Mouse (Mus musculus) fat pad, adult 2 months (tissue): ENCODE results near the gene Trip6.

Experiments used
- DNase-seq: peaks from one replicate; pipeline ENCODE4 v3.0.0-alpha.2; 2011; ENCODE audit warnings: low read depth, low spot score; ENCODE audit errors: extremely low read depth

The Trip6 gene

DNA sequence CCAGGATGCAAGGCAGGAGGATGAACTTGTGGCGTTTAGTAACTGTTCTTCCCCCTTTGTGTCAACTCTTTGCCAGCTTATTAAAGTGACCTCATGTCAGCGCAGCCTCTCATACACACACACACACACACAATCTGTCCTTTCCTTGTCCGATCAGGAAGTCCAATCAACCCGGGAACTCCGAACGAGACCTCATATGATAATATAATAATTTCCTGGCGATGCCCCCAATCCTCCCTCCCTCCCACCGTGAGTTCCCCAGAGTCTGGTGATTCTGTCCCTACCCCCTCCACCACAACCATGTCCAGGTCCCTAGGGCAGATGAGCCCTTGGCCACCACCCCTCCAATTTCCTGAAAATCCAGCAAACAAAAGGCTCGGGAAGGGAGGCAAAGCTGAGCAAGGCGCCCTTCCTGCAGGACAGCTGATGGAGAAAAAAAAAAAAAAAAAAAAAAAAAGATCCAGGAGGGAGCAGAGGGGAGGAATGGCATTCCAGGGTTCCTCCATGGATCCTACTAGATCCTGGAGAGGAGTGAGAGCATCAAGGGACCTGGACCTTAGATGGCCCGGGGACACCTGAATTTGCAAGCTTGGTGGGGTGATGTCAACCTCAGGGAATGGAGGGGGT lies 24.6 kb upstream of the Trip6 start:
- no peak for DNase-seq

DNA sequence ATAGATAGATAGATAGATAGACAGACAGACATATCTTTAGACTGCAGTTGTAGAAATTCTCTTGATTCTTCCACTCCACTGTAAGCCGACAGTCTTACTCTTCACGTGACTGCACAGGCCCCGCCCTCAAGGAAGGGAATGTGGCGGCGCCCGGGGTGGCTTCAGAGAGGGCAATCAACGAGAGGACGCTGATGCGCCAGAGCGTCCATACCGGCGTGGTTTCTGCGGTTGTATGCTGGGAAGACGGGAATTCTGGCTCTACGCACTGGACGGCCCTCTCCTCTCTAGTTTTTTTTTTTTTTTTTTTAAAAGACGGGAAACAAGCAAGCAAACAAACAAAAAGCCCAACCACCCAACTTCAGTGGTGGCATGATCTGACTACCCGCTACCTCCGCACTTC lies 24.1 kb upstream of the Trip6 start:
- no peak for DNase-seq

DNA sequence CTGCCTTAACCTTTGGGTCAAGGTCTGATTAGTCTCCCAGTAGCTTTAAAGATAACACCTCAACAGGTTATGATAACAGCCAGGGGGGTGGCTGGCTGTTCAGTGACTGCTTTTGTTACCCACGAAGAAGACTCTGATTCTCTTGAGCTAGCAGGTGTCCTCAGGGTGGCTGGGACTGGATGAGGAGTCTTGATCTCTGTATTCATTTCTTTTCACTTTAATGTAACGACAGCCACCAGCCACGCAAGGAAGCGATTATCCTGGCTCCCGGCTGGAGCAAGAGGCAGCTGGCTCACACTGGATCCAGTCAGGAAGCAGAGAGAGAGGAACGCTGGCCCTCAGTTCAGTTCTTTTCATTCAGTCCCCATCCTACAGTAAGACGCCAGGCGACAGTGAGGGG lies 23.0 kb upstream of the Trip6 start:
- DNase-seq: no peak

DNA sequence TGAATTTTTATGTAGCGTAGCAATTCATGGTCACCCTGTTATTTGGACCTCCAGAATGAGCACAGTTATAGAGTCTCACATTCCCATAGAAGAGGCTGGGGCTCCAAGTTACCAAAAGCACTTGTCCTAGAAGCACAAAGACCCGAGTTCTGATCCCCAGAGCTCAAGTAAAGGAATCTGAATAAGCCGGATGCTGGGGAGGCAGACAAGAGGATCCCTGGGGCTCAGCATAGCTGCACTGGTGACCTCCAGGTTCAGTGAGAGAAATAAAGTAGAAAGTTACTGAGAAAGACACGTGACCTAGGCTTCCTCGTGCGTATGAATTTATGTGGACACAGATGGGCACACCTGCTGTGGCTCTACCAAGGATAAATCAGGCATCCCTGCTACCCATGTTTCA lies 20.9 kb upstream of the Trip6 start:
- DNase-seq: no peak

DNA sequence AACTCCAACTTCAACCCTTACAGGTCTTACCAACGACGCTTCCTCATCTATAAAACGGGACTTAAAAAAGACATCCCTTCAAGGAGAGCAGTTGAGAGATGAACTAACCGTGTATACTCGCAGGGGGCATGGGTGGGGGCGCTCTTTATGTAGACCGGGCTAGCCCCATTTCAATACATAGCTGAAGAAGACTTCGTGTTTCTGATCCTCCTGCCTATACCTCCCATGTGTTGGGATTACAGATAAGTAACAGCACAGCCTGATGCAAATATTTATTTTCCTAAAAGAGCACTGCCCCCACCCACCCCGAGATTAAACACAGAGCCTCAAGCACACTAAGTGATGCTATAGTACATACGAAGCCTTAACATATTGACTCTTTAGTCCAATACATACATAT lies 20.1 kb upstream of the Trip6 start:
- no peak for DNase-seq

DNA sequence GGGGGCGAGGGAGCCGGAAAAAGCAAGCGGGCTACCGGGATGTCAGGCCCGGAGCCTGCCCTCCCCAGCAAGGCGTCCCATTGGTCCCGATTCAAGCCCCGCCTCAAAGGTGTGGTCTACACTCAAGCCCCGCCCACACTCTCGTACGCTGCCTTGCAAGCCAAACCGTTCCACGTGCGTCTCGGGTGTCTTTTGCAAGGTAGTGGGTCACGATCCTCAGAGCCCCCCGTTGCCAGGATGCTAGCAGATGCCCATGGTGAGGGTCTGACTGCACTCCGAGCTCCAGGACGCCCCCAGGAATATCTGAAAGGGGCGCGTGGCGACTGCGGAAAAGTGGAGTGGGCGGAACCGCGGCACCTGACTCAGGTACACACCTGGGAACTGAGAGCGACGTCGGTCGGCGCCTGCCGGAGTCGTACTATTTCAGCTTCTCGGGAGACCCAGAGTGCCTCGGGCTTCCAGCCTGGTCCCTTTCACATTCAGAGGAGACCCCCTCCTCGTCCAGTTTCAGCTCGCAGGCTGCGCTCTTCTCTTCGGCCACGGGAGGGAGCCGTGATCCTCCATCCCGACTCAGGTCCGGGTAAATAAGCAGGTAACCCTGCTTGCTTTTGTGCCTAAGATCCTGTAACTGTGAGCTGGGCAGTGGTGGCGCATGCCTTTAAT lies 19.4 kb upstream of the Trip6 start, which contains the start of gene Slc12a9:
Slc12a9 (minus strand) TSS at position 86 of the 663 bp plus-strand sequence.
- peak; percentile 64 for DNase-seq

DNA sequence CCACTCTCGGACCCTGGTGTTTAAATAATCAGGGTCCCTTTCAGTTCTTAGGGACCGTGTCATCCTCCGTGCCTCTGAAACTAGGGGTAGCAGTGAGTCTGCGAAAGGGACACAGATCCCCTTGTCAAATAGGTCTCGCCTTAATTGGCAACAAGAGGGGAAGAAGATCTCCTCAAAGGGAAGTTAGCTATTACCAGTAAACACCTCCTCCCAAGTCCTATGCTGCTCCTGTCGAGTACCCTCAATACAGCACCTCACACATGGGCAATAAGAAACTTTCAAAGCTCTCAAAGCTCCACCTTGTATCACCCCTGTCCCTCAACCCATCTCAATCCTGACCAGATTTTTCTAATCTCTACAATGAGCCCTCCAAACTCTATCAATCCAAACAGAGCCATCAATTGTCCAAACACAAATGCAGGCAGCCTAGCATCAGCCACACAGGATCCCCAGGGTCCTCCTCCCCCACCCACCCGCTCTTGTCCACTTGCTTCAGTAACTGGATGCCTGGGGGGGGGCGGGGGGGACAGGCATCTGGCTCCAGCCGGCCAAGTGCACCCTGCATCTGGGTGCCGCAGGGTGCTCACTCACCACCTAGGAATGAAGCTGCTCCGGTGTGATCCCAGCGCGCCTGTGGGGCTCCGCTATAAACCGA lies 18.8 kb upstream of the Trip6 start:
- no peak for DNase-seq

DNA sequence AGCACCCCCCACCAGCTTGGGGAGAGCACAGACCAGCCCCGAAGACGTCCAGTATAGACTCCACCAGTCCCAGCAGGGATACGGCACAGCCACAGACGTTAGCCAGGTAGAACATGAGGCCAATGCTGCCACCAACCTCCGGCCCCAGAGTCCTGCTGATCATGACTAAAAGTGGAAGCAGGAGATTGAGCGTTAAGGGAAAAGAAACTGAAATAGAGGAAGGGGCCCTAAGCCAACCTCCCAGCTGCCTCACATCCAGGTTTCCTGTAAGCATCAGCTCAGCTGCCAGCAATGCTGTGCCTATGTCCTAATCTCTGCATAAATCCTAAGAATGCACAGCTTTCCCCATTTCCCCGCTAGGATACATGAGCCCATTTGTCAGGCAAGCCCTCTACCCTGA lies 16.7 kb upstream of the Trip6 start:
- no peak for DNase-seq

DNA sequence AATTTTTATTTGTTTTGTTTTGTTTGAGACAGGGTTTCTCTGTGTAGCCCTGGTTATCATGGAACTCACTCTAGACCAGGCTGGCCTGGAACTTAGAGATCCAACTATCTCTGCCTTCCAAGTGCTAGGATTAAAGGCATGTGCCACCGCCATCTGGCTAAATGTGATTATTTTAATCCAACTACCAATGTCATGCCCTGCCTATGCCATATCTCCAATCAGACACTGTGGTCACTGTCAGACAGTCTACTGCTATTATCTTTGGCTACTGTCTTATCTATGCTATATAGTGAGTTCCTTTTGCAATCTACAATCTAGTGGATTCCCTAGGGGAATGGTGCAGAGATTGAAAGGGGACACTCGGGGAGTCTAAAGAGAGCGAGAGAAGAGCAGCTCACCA lies 6.8 kb upstream of the Trip6 start:
- DNase-seq: no peak

DNA sequence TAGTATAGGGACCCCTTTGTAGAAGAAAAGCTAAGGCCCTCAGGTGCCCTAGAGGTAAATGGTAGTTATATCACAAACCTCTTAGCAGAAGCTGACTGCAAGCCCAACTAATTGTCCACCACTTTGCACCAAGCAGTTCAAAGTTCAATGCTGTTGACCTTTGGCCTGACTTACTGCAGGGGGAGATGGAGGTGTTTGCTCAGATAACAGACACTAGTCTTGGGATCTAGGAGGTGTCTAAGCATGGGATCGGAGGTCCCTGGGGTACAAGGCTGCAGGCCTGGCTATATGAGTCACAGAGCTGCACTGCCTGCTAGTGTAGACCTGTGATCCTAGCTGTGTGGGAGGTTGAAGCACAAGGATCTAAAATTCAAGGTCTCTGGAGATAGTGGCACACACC lies 4.4 kb upstream of the Trip6 start:
- DNase-seq: no peak

DNA sequence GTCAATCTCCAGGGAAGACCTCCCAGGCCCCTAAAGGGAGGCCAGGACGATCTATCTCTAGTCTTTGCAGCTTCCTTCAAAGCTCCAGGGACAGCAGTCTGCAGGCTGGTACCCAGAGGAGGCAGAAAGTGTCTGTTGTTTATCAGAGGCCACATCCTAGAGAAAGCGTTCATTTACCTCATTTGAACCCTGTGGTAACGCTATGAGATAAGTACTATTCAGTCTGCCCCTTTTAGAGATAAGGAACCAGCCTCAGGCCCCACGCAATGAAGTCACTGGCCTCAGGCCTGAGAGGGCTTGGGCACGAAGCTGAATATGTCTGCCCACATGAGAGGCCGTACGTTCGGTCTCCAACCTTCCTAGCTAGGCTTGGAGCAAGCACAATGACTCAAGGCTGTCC lies 3.2 kb upstream of the Trip6 start:
- no peak for DNase-seq

DNA sequence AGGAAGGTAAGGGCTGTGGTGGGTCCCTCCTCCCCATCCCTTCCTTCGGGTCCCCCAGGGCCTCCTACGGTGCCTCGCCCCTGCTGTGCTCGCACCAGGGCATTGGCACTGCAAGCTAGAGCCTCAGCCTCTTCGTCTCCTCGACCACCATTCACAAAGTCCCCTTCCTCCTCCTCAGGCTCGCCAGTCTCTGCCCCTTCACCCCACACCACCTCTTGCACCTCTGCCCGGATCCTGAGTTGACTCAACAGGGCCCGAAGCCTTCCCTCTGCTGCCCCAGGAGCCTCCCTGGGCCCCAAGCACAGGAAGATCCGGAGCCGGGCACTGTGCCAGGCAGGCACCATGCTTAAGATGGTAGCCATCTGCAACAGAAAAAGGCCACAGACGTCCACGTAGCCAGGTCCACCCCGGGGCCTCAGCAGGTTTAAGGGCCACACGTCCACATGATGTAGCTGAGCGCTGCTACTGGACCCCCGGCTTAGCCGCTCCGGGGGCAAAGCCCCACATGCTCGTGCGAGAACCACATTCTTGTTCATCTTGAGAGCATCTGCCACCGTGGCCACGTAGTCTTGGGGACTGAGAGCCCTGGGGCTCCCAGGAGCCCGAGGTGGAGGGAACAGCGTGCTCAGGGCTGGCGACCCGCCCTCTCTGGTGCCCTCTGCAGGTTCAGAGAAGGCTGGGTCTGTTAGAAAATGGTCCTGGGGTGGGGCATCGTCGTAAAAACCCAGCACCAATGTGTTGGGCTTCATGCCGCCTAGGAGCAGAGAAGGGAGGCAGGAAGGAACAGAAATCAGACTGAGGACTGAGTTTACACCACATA lies 1.1 kb upstream of the Trip6 start:
- DNase-seq: no peak

DNA sequence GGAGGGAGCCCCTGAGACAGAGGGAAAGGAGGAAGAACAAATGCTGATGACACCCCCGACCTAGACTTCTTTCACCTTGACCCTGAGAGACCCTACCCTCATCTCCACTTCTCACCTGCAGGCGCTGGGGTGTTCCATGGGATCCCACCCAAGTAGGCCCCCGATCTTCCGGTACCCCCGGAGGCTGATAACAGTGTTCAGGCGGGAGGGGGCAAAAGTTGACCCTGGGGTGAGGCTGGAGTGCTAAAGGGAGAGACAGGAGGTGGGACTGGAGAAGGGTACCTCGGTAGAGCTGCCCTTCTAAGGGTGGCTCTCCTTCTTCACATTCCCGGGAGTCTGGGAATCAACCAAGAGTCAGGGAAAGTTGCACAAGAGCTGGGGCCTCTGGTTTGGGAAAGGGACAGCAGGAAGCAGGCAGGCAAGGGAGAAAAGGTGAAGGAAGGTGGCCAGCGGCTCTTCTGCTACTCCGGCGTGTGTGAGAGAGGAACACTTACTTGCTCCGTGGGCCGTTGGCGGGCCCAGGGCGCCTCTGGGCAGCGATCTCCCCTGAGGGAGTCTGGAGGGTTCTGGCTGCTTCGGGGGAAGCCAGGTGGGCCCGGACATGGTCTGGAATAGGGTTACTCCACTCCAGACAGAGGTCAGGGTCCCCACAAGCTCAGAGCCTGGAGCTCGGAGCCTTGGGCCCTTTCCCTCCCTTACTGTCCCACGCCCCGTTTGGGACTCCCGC lies 575 bp downstream of the Trip6 start:
- no peak for DNase-seq

DNA sequence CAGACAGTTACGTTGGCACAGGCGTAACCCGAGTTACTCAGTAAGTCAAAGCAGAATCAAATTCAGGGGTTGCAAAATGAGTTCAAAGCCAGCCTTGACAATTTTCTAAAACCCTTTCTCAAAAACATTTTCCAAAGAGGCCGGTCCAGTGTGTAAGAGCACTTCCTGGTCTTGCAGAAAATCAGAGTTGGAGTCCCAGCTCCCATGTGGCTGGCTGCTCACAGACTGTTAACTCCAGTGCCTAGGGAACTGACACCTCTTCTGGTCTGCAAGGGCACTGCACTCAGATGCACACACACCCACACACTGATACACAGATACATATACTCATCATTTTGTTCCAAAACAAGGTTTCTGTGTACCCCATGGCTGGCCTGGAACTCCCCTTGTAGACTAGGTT lies 5.8 kb downstream of the Trip6 start:
- no peak for DNase-seq

DNA sequence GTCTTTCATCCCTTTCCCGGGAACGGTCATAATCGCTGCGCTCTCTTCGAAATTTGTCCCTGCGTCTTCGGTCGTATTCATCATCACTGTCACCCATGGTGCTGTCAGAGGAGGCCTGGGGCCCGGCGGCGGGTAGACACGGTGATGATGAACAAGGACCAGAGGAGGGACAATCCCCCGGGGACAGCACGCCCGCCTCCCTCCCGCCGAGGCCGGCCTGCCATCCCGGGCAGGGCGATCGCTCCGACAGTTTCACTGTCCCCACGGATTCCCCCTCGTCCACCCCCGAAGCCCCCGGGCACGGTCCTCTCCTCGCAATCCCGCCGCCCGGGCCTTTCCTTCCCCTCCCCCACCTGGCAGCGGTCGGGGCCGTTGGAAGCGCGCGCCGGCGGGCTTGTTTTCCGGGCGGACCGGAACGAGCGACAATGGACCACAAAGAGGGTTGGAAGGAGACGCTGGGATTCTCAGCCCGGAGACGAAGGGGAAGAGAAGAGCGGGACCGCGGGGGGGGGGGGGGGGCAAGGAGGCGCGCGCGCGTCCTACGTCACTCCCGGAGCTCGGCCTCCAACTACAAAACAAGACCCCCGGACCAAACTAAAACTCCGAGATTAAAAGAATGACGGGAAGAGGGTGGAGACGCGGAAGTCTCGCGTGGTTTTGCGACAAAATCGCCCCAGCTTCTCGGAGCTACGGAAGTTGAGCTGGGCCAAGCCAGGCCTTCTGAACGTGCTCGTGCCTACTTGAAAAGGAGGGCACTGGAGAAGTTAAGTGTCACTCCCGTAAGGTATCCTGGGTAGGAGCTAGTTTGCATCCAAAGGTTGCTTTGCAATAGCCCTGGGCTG lies 6.9 kb downstream of the Trip6 start, which contains the start of gene Srrt:
Srrt (minus strand) TSS at position 604 of the 842 bp plus-strand sequence.
- peak; percentile 63 for DNase-seq

DNA sequence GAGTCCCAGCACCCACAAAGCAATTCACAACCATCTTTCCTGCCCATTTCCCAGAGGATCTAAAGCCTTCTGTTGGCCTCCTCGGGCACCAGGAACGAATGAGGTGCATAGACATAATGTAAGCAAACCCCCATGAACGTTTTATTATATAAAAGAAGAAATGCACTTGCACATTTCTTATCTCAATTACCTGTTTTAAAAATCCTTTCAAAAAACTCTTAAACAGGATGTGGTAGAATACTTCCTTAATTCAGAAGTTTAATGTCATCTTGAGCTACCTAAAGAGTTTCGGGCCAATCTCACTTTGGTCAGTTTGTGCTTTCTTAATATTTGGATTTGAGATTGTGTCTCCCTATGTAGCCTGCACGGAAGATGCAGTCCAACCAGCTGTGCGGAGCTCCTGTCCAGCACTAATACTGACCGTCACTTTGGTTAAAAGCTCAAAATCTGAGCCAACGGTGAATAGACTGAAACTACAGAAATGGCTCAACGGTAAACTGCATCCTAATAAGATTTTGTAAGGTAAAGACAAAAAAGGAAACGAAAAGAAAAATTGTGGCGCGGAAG lies 7.7 kb downstream of the Trip6 start:
- DNase-seq: no peak

DNA sequence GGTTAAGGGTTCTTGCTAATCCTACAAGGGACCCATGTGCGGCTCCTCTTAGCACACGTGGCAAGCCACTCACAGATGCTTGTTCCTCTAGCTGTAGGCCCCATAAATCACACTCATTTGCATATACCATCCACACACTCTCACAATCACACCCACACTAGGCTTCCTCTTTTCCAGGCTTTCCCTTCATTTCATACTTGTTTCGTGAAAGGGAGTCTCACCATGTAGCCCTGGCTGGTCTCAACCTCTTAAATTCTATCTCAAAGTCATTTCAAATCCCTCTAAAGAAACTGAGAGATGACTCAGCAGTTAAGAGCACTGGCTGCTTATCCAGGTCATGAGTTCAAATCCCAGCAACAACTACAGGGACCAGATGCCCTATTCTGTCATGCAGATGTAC lies 8.4 kb downstream of the Trip6 start:
- DNase-seq: no peak

DNA sequence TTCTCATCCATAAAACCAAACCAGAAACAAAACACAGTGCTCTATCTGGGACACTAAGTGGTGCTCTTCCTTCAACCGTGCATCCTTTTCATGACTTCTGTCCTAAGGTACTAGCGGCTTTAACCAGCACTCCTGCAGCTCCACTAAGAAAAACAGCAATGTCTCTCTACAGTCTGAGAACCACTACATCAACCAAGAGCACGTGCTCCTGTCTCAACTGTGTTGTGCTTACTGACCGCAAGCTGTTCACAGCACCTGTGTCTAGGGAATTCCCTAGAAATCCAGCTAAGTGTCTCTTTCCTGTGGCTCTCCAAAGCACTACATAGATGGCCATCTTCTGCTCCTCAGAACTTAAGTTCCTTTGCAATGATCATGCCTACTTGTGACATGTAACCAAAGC lies 9.4 kb downstream of the Trip6 start:
- DNase-seq: no peak

DNA sequence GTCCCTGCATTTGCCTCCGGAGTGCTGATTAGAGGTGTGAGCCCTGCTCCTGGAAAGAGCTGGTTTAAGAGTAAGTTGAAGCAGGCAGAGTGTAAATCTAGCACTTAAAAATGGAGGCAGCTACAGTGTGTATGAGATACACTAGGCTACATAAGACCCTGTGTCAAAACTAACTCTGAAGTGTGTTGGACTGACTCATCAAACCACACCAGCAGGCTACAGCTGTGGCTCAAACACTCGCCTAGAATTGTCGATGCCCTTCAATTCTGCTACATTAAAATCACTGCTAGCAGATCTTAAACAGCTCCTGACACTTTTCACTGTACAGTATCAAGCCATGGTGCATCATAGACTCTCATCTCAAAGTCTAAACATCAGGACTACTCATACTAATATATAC lies 10.0 kb downstream of the Trip6 start:
- DNase-seq: no peak

DNA sequence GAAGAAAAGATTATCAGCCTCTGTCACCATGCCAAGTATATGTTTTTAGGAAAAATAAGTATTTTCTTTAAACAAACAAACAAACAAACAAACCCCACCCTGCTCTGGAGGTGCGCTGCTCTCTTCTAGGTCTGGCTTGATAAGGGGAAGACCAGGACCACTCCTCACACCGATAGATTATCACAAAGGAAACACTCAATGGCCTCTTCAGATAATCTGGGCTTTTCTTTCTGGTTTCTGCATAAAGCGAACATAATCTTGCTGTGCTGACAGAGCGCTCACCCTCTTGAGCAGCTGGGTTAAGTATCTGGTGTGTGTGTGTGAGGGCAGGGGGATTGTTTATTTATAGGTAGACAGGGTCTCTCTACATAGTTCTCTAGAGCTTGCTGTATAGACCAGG lies 10.6 kb downstream of the Trip6 start:
- DNase-seq: no peak
